Mouse (Mus musculus): ENCODE measurements around the gene Cercam.

GRCm38 (mm10) chr2:29897366-29897765 is 28.4 kb downstream of the Cercam start:
- TF ChIP-seq CTCF (IDR thresholded peaks at IDR 0.05; ENCODE audit: low read depth, low read length) (no peak), POLR2A (IDR thresholded peaks at IDR 0.05; ENCODE audit: insufficient read depth, low read length) (no peak)

Measured in ES-Bruce4 (cell line).